Mouse (Mus musculus): ENCODE measurements at regions not wholly inside any gene's neighbourhood (a gene's known extent, or its start where the extent isn't known, plus 50 kb on each side); places are given as distances from the start of the nearest gene placed in this dataset.

DNA sequence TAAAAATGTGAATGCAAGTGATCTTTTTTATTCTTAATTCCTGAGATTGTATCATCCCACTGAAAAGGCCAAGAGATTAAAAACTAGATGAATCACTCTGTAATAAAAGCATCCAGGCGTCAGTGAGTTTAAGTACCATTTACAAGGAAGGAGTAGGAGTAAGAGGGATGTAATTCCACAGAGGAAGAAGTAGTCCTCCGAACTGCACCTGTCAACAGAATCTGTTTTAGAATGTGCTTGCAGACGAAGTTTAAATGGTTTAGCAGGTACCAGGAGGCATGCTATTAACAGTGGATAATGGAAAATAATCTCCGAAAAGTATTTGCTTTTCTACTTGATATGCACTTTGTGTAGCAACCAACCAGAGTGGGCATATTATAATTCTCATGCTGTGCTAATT lies 423.3 kb downstream of the Fam198b start:
- TF ChIP-seq GATA4 (IDR thresholded peaks at IDR 0.05; ENCODE audit: insufficient replicate concordance, low read length) = no peak

DNA sequence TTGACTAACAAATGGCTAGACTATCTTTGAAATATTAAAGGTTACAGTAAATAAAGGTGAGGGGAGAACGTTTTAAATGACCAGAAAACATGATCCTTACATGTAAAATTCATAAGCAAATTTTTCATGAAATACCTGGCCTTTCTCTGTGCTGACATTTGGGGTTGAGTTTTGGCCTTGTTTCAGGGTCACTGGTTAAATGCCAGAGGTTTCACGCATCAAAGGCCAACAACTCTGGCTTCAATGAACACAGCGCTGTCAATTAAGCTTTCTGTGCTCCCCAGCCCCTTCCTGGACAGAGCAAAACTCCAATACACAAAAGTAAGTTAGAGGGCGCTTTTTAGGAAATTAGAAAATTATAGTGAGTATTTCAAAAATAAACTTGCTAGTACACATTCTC lies 425.6 kb downstream of the Fam198b start:
- TF ChIP-seq GATA4 (IDR thresholded peaks at IDR 0.05; ENCODE audit: insufficient replicate concordance, low read length) = no peak

DNA sequence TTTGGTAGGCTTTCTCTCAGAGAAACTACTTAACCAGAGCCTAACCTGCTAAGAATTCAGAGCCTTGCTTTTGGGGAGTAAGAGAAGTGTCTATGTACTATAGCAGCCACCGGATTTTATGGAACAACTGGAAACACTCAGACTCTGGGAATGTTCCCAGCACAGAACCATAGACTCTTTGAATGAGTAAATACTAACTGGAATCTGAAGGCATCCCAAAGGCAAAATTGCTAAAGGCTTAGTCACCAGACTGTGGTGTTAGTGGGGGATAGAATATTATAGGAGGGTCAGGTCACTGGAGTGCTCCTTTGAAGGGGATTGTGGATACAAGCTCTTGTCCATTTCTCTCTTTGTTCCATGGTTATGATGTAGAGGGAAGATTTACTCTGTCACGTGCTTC lies 427.4 kb downstream of the Fam198b start:
- TF ChIP-seq GATA4 (IDR thresholded peaks at IDR 0.05; ENCODE audit: insufficient replicate concordance, low read length) = no peak

DNA sequence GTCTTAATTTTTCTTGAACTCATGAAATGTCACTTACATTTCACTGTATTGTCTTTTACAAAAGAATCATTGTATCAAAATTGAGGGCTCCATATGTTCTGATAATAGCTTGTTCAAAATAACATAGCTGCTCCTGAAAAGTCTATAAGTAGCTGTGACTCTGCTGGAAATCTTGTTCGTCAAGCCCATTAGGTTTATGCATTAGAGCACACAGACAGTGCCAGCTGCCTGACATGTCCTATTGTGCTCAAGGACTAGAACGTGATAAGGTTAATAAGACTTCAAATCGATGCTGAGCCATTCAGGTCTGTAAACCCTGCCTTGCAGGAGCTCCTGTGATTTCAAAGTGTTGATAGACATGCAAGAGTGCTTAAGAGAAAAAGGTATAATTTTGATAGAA lies 438.0 kb downstream of the Fam198b start:
- TF ChIP-seq GATA4 (IDR thresholded peaks at IDR 0.05; ENCODE audit: insufficient replicate concordance, low read length) = no peak

GRCm38 (mm10) chr3:80324726-80325125 lies 440.4 kb downstream of the Fam198b start:
- TF ChIP-seq GATA4 (IDR thresholded peaks at IDR 0.05; ENCODE audit: insufficient replicate concordance, low read length) = no peak

- TF ChIP-seq GATA4 (IDR thresholded peaks at IDR 0.05; ENCODE audit: insufficient replicate concordance, low read length) = no peak
Measured at GRCm38 (mm10) chr3:80331776-80332175, 447.4 kb downstream of the Fam198b start.

GRCm38 (mm10) chr3:80334446-80334893 lies 450.1 kb downstream of the Fam198b start:
- TF ChIP-seq GATA4 (IDR thresholded peaks at IDR 0.05; ENCODE audit: insufficient replicate concordance, low read length) = no peak

DNA sequence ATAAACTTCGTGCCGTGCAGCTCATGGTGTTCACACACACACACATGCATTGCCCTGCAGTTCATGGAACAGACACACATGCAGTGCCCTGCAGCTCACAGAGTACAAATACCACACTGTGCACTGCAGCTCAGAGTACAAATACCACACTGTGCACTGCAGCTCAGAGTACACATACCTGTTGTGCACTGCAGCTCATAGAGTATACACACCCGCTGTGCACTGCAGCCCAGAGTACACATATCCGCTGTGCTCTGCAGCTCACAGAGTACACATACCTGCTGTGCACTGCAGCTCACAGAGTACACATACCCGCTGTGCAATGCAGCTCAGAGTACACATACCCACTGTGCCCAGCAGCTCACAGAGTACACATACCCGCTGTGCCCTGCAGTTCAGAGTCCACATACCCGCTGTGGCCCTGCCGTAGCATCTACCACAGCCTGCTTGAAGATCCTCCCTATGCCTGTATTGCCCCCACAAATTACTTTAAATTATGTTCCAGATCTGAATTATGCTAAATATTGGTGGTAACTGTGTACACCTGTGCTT lies 451.9 kb downstream of the Fam198b start:
- no peak for TF ChIP-seq GATA4 (IDR thresholded peaks at IDR 0.05; ENCODE audit: insufficient replicate concordance, low read length)

GRCm38 (mm10) chr3:80367972-80368371 lies 434.7 kb downstream of the Gria2 start:
- no peak for TF ChIP-seq GATA4 (IDR thresholded peaks at IDR 0.05; ENCODE audit: insufficient replicate concordance, low read length)

- TF ChIP-seq GATA4 (IDR thresholded peaks at IDR 0.05; ENCODE audit: insufficient replicate concordance, low read length) = no peak
Measured at GRCm38 (mm10) chr3:80369214-80369941, 433.3 kb downstream of the Gria2 start.

GRCm38 (mm10) chr3:80372436-80372835 lies 430.2 kb downstream of the Gria2 start:
- TF ChIP-seq GATA4 (IDR thresholded peaks at IDR 0.05; ENCODE audit: insufficient replicate concordance, low read length) = no peak

DNA sequence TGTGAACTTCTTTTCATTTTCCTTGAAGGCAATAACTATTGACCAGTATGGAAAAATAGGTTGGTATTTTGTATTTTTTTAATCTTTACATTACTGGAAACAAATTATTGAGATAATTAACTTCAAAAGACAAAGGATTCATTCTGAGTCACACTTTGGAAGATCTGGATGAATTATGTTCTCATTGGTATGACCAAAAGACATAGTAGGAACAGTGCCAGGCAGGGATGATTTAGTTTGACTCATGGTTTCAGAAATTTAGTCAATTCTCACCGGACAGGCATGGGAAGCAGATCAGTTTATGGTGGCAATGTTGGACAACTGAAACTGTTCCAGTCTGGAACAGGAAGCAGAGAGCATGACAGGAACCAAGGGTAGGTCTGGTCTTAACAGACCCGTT lies 416.6 kb downstream of the Gria2 start:
- TF ChIP-seq GATA4 (IDR thresholded peaks at IDR 0.05; ENCODE audit: insufficient replicate concordance, low read length) = no peak

- TF ChIP-seq GATA4 (IDR thresholded peaks at IDR 0.05; ENCODE audit: insufficient replicate concordance, low read length) = no peak
Measured at GRCm38 (mm10) chr3:80396240-80396639, 406.4 kb downstream of the Gria2 start.

GRCm38 (mm10) chr3:80420453-80420852 lies 382.2 kb downstream of the Gria2 start:
- TF ChIP-seq GATA4 (IDR thresholded peaks at IDR 0.05; ENCODE audit: insufficient replicate concordance, low read length) = no peak

DNA sequence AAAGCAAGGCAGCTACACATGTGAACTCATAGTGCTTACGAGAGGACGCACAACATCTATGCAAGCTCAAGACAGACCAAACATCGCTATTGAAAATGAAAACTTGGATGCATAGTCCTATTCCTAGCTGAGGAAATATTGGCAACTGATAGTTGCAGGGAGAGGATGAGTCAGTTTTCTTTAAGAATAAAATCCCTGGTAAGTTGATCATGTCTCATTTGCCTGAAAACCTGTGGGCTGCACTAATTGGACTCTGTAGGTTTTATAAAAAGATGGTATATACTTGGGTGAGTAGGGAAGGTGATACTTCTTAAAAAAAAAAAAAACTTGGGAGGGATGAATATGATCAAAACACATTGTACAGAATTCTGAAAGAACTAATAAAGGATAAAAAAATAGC lies 381.2 kb downstream of the Gria2 start:
- TF ChIP-seq GATA4 (IDR thresholded peaks at IDR 0.05; ENCODE audit: insufficient replicate concordance, low read length) = no peak

- TF ChIP-seq GATA4 (IDR thresholded peaks at IDR 0.05; ENCODE audit: insufficient replicate concordance, low read length) = no peak
Measured at GRCm38 (mm10) chr3:80422106-80422505, 380.5 kb downstream of the Gria2 start.

DNA sequence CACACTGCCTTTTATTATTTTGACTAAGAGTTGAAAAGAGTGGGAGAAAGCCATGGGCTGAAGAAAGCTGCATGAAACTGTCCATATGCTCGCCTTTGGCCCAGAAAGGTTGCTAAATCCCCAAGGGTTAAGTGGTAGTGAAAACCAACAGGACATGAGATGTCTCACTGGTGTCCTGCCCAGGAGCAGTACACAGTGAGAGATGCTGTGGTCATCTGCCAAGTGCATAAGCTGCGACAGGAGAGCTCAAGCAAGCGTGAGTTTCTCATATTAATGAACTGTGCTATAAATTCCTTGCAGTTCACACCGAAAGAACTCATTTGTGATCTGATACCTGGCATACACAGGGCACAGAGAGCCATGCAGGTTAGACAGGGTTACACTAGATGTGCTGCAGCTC lies 380.0 kb downstream of the Gria2 start:
- no peak for TF ChIP-seq GATA4 (IDR thresholded peaks at IDR 0.05; ENCODE audit: insufficient replicate concordance, low read length)
